Mouse (Mus musculus) megakaryocyte, embryonic 14.5 days (primary cell): ENCODE measurements at regions not wholly inside any gene's neighbourhood (a gene's known extent, or its start where the extent isn't known, plus 50 kb on each side); places are given as distances from the start of the nearest gene placed in this dataset.

ENCODE experiments used
- FLI1 ChIP-seq: IDR thresholded peaks from 2 replicates; pipeline ENCODE4 v1.6.1; 2012; ENCODE audit warnings: low read length, inconsistent platforms, mixed read lengths
- GATA1 ChIP-seq: IDR thresholded peaks from 3 replicates; pipeline ENCODE4 v1.6.1; 2012; ENCODE audit warnings: mixed read lengths, low read length, inconsistent platforms, borderline replicate concordance

- TF ChIP-seq GATA1 = no peak
- TF ChIP-seq FLI1 = no peak
These were observed 61.0 kb upstream of the Tnfsf11 start for GRCm38 (mm10) chr14:78368881-78369280.
